Mouse (Mus musculus): ENCODE measurements around the gene Lipc.

Gene Lipc

GRCm38 (mm10) chr9:70957717-70958116, 5.7 kb upstream of the Lipc start:
- in situ Hi-C loops (cut with MboI, MseI): no loop called here

GRCm38 (mm10) chr9:70954226-70954625, 2.2 kb upstream of the Lipc start:
- in situ Hi-C loops (cut with MboI, MseI): no loop called here

GRCm38 (mm10) chr9:70949336-70949735, 2.7 kb downstream of the Lipc start:
- in situ Hi-C loops (cut with MboI, MseI): no loop called here

- in situ Hi-C loops (cut with MboI, MseI): no loop called here
These were observed 4.7 kb downstream of the Lipc start for GRCm38 (mm10) chr9:70947312-70947711.

GRCm38 (mm10) chr9:70942686-70943333, 9.2 kb downstream of the Lipc start:
- in situ Hi-C loops (cut with MboI, MseI): no loop called here

- in situ Hi-C loops (cut with MboI, MseI): loop anchor here in 1 of 2 experiments (10.0 kb wide), 1 partner anchor 1225 kb away; no protein-coding TSS in a partner anchor
These were observed 12.1 kb downstream of the Lipc start for GRCm38 (mm10) chr9:70939752-70940501.

GRCm38 (mm10) chr9:70938850-70939249, 13.2 kb downstream of the Lipc start:
- in situ Hi-C loops (cut with MboI, MseI): loop anchor here in 1 of 2 experiments (10.0 kb wide), 1 partner anchor 1226 kb away; no protein-coding TSS in a partner anchor

- in situ Hi-C loops (cut with MboI, MseI): loop anchor here in 1 of 2 experiments (10.0 kb wide), 1 partner anchor 1227 kb away; no protein-coding TSS in a partner anchor
These were observed 13.9 kb downstream of the Lipc start for GRCm38 (mm10) chr9:70938134-70938533.

- in situ Hi-C loops (cut with MboI, MseI): loop anchor here in 1 of 2 experiments (10.0 kb wide), 1 partner anchor 1230 kb away; no protein-coding TSS in a partner anchor
These were observed 17.3 kb downstream of the Lipc start for GRCm38 (mm10) chr9:70934587-70935295.

- in situ Hi-C loops (cut with MboI, MseI): loop anchor here in 1 of 2 experiments (10.0 kb wide), 1 partner anchor 1234 kb away; no protein-coding TSS in a partner anchor
These were observed 21.4 kb downstream of the Lipc start for GRCm38 (mm10) chr9:70930641-70931020.

- in situ Hi-C loops (cut with MboI, MseI): loop anchor here (5.0 to 10.0 kb wide), 2 partner anchors 268 to 1235 kb away; no protein-coding TSS in a partner anchor
These were observed 22.0 kb downstream of the Lipc start for GRCm38 (mm10) chr9:70929840-70930640.

- in situ Hi-C loops (cut with MboI, MseI): loop anchor here in 1 of 2 experiments (5.0 kb wide), 1 partner anchor 266 kb away; no protein-coding TSS in a partner anchor
These were observed 23.6 kb downstream of the Lipc start for GRCm38 (mm10) chr9:70928472-70928871.

- in situ Hi-C loops (cut with MboI, MseI): loop anchor here in 1 of 2 experiments (5.0 kb wide), 1 partner anchor 265 kb away; no protein-coding TSS in a partner anchor
These were observed 24.3 kb downstream of the Lipc start for GRCm38 (mm10) chr9:70927701-70928100.

- in situ Hi-C loops (cut with MboI, MseI): loop anchor here in 1 of 2 experiments (5.0 kb wide), 1 partner anchor 265 kb away; no protein-coding TSS in a partner anchor
These were observed 25.0 kb downstream of the Lipc start for GRCm38 (mm10) chr9:70926820-70927588.

GRCm38 (mm10) chr9:70925225-70925624, 26.8 kb downstream of the Lipc start:
- in situ Hi-C loops (cut with MboI, MseI): loop anchor here in 1 of 2 experiments (5.0 kb wide), 1 partner anchor 263 kb away; no protein-coding TSS in a partner anchor

GRCm38 (mm10) chr9:70924763-70925162, 27.3 kb downstream of the Lipc start:
- in situ Hi-C loops (cut with MboI, MseI): loop anchor here in 1 of 2 experiments (5.0 kb wide), 1 partner anchor 262 kb away; no protein-coding TSS in a partner anchor

- in situ Hi-C loops (cut with MboI, MseI): no loop called here
These were observed 30.1 kb downstream of the Lipc start for GRCm38 (mm10) chr9:70921781-70922565.

GRCm38 (mm10) chr9:70921132-70921531, 30.9 kb downstream of the Lipc start:
- in situ Hi-C loops (cut with MboI, MseI): no loop called here

GRCm38 (mm10) chr9:70919271-70919670, 32.8 kb downstream of the Lipc start:
- in situ Hi-C loops (cut with MboI, MseI): no loop called here

All from T-helper 17 cell (primary cell).